Mouse (Mus musculus): ENCODE results near the gene Tmem120b. TPM values are rescaled to one million over a fixed set of nuclear protein-coding genes. Genes with fewer than 3 reads are reported as not detected.

The Tmem120b gene
- total and polyA plus RNA-seq, 2 experiments from 2014 or later, result 8.7 to 11.1 TPM

DNA sequence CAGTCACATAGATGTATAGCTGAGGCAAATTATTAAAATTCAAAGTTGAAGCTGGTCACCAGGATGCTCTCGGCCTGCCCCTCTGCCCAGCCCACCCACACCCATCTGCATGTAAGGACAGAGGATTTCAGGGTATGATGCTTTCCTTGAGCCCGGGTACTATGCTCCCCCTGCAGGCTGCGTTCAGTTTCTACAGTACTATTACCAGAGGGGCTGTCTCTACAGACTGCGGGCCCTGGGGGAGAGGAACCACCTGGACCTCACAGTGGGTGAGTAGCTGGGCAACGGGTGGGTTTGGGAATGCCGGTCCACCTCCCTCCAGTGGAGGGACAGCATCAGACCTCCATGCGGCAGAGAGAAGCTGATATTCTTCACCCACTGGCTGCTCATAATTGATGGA, 46.7 kb downstream of the Tmem120b start:
- ATAC-seq (ENCODE audit: insufficient read depth, low read depth) (no peak), DNase-seq (ENCODE audit: low spot score) (no peak)
- no peaks in the 10 kb centered on the region for H3K9me3 ChIP-seq (replicated peaks; ENCODE audit: control insufficient read depth, low read length)
- no peak overlapping the region for H3K9ac ChIP-seq (replicated peaks; ENCODE audit: low read depth, low read length)
- no peak overlapping the region for H3K4me3 ChIP-seq (ENCODE audit: low read depth, low read length)
- no peak overlapping the region for H3K27ac ChIP-seq (ENCODE audit: low read depth)
- no peaks in the 10 kb centered on the region for H3K27me3 ChIP-seq (ENCODE audit: control insufficient read depth, insufficient read depth, low read length)
- no peaks in the 10 kb centered on the region for H3K36me3 ChIP-seq (replicated peaks; ENCODE audit: control insufficient read depth, insufficient read depth, low read length)
- H3K4me2 ChIP-seq (ENCODE audit: low read depth, low read length), result no peak overlapping the region
- WGBS, result 50% methylated on average over 7 of the region's 7 CpGs
- H3K4me1 ChIP-seq (ENCODE audit: control insufficient read depth, insufficient read depth), result peaks cover 6% of the 10 kb centered on the region; the same call in 1 of the 2 replicates
- peak; percentile 53 for TF ChIP-seq CTCF (IDR thresholded peaks at IDR 0.05; ENCODE audit: low read depth)
- TF ChIP-seq EP300 (IDR thresholded peaks at IDR 0.05; ENCODE audit: low read depth), result no peak

- Histone ChIP-seq H3K9ac (replicated peaks; ENCODE audit: low read depth, low read length) (no peak overlapping the region), H3K4me3 (ENCODE audit: low read depth, low read length) (no peak overlapping the region), H3K4me1 (ENCODE audit: control insufficient read depth, insufficient read depth) (no peaks in the 10 kb centered on the region), H3K9me3 (replicated peaks; ENCODE audit: control insufficient read depth, low read length) (no peaks in the 10 kb centered on the region), H3K4me2 (ENCODE audit: low read depth, low read length) (no peak overlapping the region), H3K27ac (ENCODE audit: low read depth) (no peak overlapping the region), H3K36me3 (replicated peaks; ENCODE audit: control insufficient read depth, insufficient read depth, low read length) (no peaks in the 10 kb centered on the region), H3K27me3 (ENCODE audit: control insufficient read depth, insufficient read depth, low read length) (no peaks in the 10 kb centered on the region)
- no peak for ATAC-seq (ENCODE audit: insufficient read depth, low read depth)
- DNase-seq (ENCODE audit: low spot score), result no peak
- TF ChIP-seq EP300 (IDR thresholded peaks at IDR 0.05; ENCODE audit: low read depth) (no peak), CTCF (IDR thresholded peaks at IDR 0.05; ENCODE audit: low read depth) (no peak)
- 60% methylated on average over 8 of the region's 8 CpGs for WGBS
These were observed 47.9 kb downstream of the Tmem120b start for GRCm38 (mm10) chr5:123116080-123116479.

GRCm38 (mm10) chr5:123117257-123117656, 49.0 kb downstream of the Tmem120b start:
- ATAC-seq (ENCODE audit: insufficient read depth, low read depth) (peak; percentile 59), DNase-seq (ENCODE audit: low spot score) (peak; percentile 63)
- no peaks in the 10 kb centered on the region for H3K36me3 ChIP-seq (replicated peaks; ENCODE audit: control insufficient read depth, insufficient read depth, low read length)
- H3K9ac ChIP-seq (replicated peaks; ENCODE audit: low read depth, low read length), result no peak overlapping the region
- H3K27me3 ChIP-seq (ENCODE audit: control insufficient read depth, insufficient read depth, low read length), result no peaks in the 10 kb centered on the region
- H3K27ac ChIP-seq (ENCODE audit: low read depth), result no peak overlapping the region
- 25% methylated on average over 10 of the region's 10 CpGs for WGBS
- no peaks in the 10 kb centered on the region for H3K9me3 ChIP-seq (replicated peaks; ENCODE audit: control insufficient read depth, low read length)
- no peak overlapping the region for H3K4me3 ChIP-seq (ENCODE audit: low read depth, low read length)
- no peaks in the 10 kb centered on the region for H3K4me1 ChIP-seq (ENCODE audit: control insufficient read depth, insufficient read depth)
- TF ChIP-seq CTCF (IDR thresholded peaks at IDR 0.05; ENCODE audit: low read depth) (peak; percentile 78), EP300 (IDR thresholded peaks at IDR 0.05; ENCODE audit: low read depth) (no peak)
- no peak overlapping the region for H3K4me2 ChIP-seq (ENCODE audit: low read depth, low read length)

DNA sequence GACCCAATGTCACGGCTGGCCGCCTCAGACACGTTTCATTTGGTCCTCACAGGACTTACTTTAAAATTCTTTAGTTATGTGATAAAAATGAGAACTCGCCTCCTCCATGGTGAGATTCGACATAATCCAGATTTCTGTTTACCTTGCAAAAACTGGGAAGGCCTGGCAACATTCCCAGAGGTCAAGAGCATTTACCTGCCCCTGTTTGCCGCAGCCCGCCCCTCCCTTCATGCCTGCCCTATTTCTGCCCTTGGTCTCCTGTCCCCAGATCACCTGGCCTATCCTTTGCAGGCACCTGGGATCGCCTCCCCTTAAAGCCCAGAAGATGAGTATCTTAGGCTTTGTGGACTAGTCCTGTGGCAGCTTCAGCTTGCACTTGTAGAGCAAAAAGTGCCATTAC, 49.6 kb downstream of the Tmem120b start:
- no peaks in the 10 kb centered on the region for H3K27me3 ChIP-seq (ENCODE audit: control insufficient read depth, insufficient read depth, low read length)
- no peak for DNase-seq (ENCODE audit: low spot score)
- H3K36me3 ChIP-seq (replicated peaks; ENCODE audit: control insufficient read depth, insufficient read depth, low read length), result no peaks in the 10 kb centered on the region
- no peak overlapping the region for H3K4me3 ChIP-seq (ENCODE audit: low read depth, low read length)
- ATAC-seq (ENCODE audit: insufficient read depth, low read depth), result no peak
- H3K9me3 ChIP-seq (replicated peaks; ENCODE audit: control insufficient read depth, low read length), result no peaks in the 10 kb centered on the region
- WGBS, result 74% methylated on average over 8 of the region's 8 CpGs
- no peak overlapping the region for H3K9ac ChIP-seq (replicated peaks; ENCODE audit: low read depth, low read length)
- no peak overlapping the region for H3K27ac ChIP-seq (ENCODE audit: low read depth)
- H3K4me1 ChIP-seq (ENCODE audit: control insufficient read depth, insufficient read depth), result no peaks in the 10 kb centered on the region
- no peak overlapping the region for H3K4me2 ChIP-seq (ENCODE audit: low read depth, low read length)
- TF ChIP-seq CTCF (IDR thresholded peaks at IDR 0.05; ENCODE audit: low read depth) (no peak), EP300 (IDR thresholded peaks at IDR 0.05; ENCODE audit: low read depth) (no peak)

GRCm38 (mm10) chr5:123118826-123119225, 50.6 kb downstream of the Tmem120b start:
- Histone ChIP-seq H3K9me3 (replicated peaks; ENCODE audit: control insufficient read depth, low read length) (no peaks in the 10 kb centered on the region), H3K27ac (ENCODE audit: low read depth) (no peak overlapping the region), H3K36me3 (replicated peaks; ENCODE audit: control insufficient read depth, insufficient read depth, low read length) (no peaks in the 10 kb centered on the region), H3K4me3 (ENCODE audit: low read depth, low read length) (no peak overlapping the region), H3K27me3 (ENCODE audit: control insufficient read depth, insufficient read depth, low read length) (no peaks in the 10 kb centered on the region), H3K9ac (replicated peaks; ENCODE audit: low read depth, low read length) (no peak overlapping the region), H3K4me2 (ENCODE audit: low read depth, low read length) (no peak overlapping the region), H3K4me1 (ENCODE audit: control insufficient read depth, insufficient read depth) (no peaks in the 10 kb centered on the region)
- DNase-seq (ENCODE audit: low spot score) (no peak), ATAC-seq (ENCODE audit: insufficient read depth, low read depth) (no peak; the same call in 1 of the 2 replicates)
- WGBS, result 60% methylated on average over 10 of the region's 10 CpGs
- TF ChIP-seq EP300 (IDR thresholded peaks at IDR 0.05; ENCODE audit: low read depth) (no peak), CTCF (IDR thresholded peaks at IDR 0.05; ENCODE audit: low read depth) (no peak)

DNA sequence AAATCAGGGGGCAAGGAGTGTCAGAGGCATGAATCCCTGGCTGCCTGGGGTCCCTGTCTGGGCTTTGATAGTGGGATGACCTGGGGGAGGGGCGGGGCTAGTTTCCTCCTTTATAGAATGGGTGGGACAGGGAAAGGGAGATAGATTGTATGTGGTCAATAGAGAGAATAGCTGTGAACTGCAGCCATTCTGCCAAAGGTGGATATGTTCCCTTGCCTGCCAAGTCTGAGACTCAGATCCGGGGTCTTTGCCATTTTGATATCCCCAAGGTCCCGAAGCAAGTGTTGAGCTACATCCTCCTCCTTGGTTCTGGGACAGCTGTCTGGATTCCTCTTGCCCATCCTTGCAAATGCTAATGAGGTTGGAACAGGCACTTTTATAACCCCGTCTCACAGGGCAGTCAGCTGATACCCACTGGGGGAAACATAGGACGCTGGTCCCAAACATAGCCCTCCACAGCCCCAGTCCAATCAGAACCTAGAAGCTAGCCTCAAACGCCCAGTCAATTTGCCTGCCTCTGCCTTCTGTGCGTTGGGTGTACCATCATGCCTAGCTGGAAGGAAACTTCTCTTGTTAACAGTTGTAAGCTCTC, 52.5 kb downstream of the Tmem120b start:
- no peak for ATAC-seq (ENCODE audit: insufficient read depth, low read depth)
- no peaks in the 10 kb centered on the region for H3K27me3 ChIP-seq (ENCODE audit: control insufficient read depth, insufficient read depth, low read length)
- peaks cover 2% of the 10 kb centered on the region for H3K4me1 ChIP-seq (ENCODE audit: control insufficient read depth, insufficient read depth)
- WGBS, result 63% methylated on average over 7 of the region's 7 CpGs
- no peak for TF ChIP-seq CTCF (IDR thresholded peaks at IDR 0.05; ENCODE audit: low read depth)
- no peak for TF ChIP-seq EP300 (IDR thresholded peaks at IDR 0.05; ENCODE audit: low read depth)
- H3K36me3 ChIP-seq (replicated peaks; ENCODE audit: control insufficient read depth, insufficient read depth, low read length), result no peaks in the 10 kb centered on the region
- no peak overlapping the region for H3K4me3 ChIP-seq (ENCODE audit: low read depth, low read length)
- no peaks in the 10 kb centered on the region for H3K9me3 ChIP-seq (replicated peaks; ENCODE audit: control insufficient read depth, low read length)
- no peak for DNase-seq (ENCODE audit: low spot score)
- H3K4me2 ChIP-seq (ENCODE audit: low read depth, low read length), result no peak overlapping the region
- no peak overlapping the region for H3K27ac ChIP-seq (ENCODE audit: low read depth)
- H3K9ac ChIP-seq (replicated peaks; ENCODE audit: low read depth, low read length), result no peak overlapping the region
